Mouse (Mus musculus) spleen, adult 2 months (tissue): ENCODE measurements around the gene Cacna1e. TPM values are rescaled to one million over a fixed set of nuclear protein-coding genes. Genes with fewer than 3 reads are reported as not detected.

Experiments used
- DNase-seq, 2 experiments: peaks; one replicate each; pipeline versions ENCODE4 v3.0.0 to v3.0.0-alpha.2; 2012 to 2021; ENCODE audit warnings: low spot score in 2 of 2, low read depth in 1 of 2
- H3K27ac ChIP-seq: fragments of 200-500 bp; 2 replicates; pipeline ENCODE4 v1.5.1; 2012; ENCODE audit warnings: low read length, inconsistent platforms; ENCODE audit not compliant: insufficient read depth
- H3K27me3 ChIP-seq: fragments of 200-500 bp; 2 replicates; pipeline ENCODE4 v1.6.1; 2012; ENCODE audit warnings: mild to moderate bottlenecking, moderate library complexity, low read length, inconsistent platforms; ENCODE audit not compliant: control insufficient read depth, insufficient read depth
- H3K36me3 ChIP-seq: fragments of 200-500 bp; 2 replicates; pipeline ENCODE4 v1.6.1; 2012; ENCODE audit warnings: mild to moderate bottlenecking, low read length, inconsistent platforms; ENCODE audit not compliant: control insufficient read depth, insufficient read depth
- H3K4me1 ChIP-seq: fragments of 200-500 bp; 2 replicates; pipeline ENCODE4 v1.6.1; 2011; ENCODE audit warnings: inconsistent platforms; ENCODE audit not compliant: control insufficient read depth, insufficient read depth, insufficient read length
- H3K4me3 ChIP-seq: fragments of 200-500 bp; 2 replicates; pipeline ENCODE4 v1.5.1; 2011; ENCODE audit warnings: mild to moderate bottlenecking, inconsistent platforms; ENCODE audit not compliant: insufficient read depth, insufficient read length; ENCODE audit errors: extremely low read depth
- CTCF ChIP-seq: fragments of 200-500 bp; IDR thresholded peaks from 2 replicates; pipeline ENCODE4 v1.5.1; 2011; ENCODE audit warnings: mild to moderate bottlenecking, inconsistent platforms; ENCODE audit not compliant: insufficient read depth, insufficient read length, insufficient replicate concordance; ENCODE audit errors: extremely low read depth
- POLR2A ChIP-seq: fragments of 200-500 bp; IDR thresholded peaks from 2 replicates; pipeline ENCODE4 v1.6.1; 2011; ENCODE audit warnings: low read depth, low read length, inconsistent platforms
- WGBS: fragments of 180-500 bp; shearing (Covaris S2); methylation state at CpG from one replicate; pipeline ENCODE4 v1.1.7; 2018; 5-methylcytosine and 5-hydroxymethylcytosine counted together
- polyA plus RNA-seq: library from polyadenylated mRNA; depleted of rRNA; stranded (reverse); fragments of >200 nt; gene quantifications from 2 replicates; pipeline ENCODE4 v1.2.3, GENCODE M21; 2012

The Cacna1e gene
- polyA plus RNA-seq, 1 experiment: 7.0 TPM

- DNase-seq: no peak
- H3K4me1 ChIP-seq: no peaks in the 10 kb centered on the region
- H3K27me3 ChIP-seq: no peaks in the 10 kb centered on the region
- no peak overlapping the region for H3K4me3 ChIP-seq
- H3K36me3 ChIP-seq: peaks cover 2% of the 10 kb centered on the region; the same call in 1 of the 2 replicates
- H3K27ac ChIP-seq: no peak overlapping the region
- TF ChIP-seq CTCF (no peak), POLR2A (no peak)
- WGBS: 89% methylated on average over 3 of the region's 3 CpGs
These were observed 417.0 kb downstream of the Cacna1e start for GRCm38 (mm10) chr1:154467265-154467664.

- no peak overlapping the region for H3K4me3 ChIP-seq
- WGBS: 79% methylated on average over 5 of the region's 5 CpGs
- H3K4me1 ChIP-seq: no peaks in the 10 kb centered on the region
- no peaks in the 10 kb centered on the region for H3K36me3 ChIP-seq
- H3K27ac ChIP-seq: no peak overlapping the region
- no peaks in the 10 kb centered on the region for H3K27me3 ChIP-seq
- DNase-seq: no peak
- TF ChIP-seq CTCF (no peak), POLR2A (no peak)
These were observed 422.8 kb downstream of the Cacna1e start for GRCm38 (mm10) chr1:154461521-154461920.

DNA sequence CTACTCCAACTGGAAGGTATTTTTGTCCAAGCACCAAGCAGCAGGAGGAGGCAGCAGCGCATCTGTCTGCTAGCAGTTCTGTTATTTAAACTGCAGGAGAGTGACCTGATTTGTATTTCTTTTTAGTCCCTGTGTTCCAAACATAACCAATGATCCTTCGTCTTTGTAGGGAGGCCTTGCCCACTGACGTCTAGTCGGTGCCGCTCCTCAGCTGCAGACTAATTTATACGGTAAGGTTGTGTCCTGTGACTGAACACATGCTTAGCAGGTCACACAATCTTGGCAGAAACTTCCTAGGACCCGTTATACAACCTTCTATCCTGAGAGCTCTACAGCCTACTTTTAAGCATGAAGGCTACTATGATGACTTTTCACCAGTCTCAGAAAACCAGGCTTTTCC is 424.2 kb downstream of the Cacna1e start:
- TF ChIP-seq CTCF (no peak), POLR2A (no peak)
- Histone ChIP-seq H3K27me3 (no peaks in the 10 kb centered on the region), H3K36me3 (no peaks in the 10 kb centered on the region), H3K4me3 (no peak overlapping the region), H3K27ac (no peak overlapping the region), H3K4me1 (no peaks in the 10 kb centered on the region)
- 89% methylated on average over 7 of the region's 7 CpGs for WGBS
- no peak for DNase-seq

GRCm38 (mm10) chr1:154458601-154459000 is 425.7 kb downstream of the Cacna1e start:
- Histone ChIP-seq H3K4me3 (no peak overlapping the region), H3K27me3 (no peaks in the 10 kb centered on the region), H3K4me1 (no peaks in the 10 kb centered on the region), H3K27ac (no peak overlapping the region), H3K36me3 (no peaks in the 10 kb centered on the region)
- TF ChIP-seq POLR2A: no peak
- no peak for TF ChIP-seq CTCF
- no peak for DNase-seq
- 75% methylated on average over 2 of the region's 2 CpGs for WGBS

DNA sequence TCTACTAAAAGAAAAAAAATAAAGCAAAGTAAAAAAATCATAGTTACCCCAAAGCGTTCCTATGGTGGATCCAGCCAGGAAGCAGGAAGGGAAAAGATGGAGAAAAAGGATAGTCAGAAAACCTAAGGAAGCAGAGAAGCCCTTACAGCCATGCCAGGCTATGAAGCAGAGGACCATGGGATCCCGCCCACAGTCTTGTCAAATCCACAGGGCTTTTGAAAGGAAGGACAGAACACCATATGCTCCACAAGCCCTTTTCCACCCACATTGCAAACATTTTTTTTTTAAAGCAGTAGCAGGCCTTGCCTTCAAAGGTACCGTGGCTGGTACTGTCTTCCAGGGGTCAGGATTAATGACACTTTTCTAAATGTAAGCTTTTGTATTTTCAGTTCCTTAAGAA is 433.5 kb downstream of the Cacna1e start:
- no peak for TF ChIP-seq POLR2A
- TF ChIP-seq CTCF: no peak
- no peaks in the 10 kb centered on the region; the same call in 1 of the 2 replicates for H3K36me3 ChIP-seq

GRCm38 (mm10) chr1:154446456-154446855 is 437.8 kb downstream of the Cacna1e start:
- Histone ChIP-seq H3K4me3 (no peak overlapping the region), H3K27me3 (no peaks in the 10 kb centered on the region), H3K4me1 (no peaks in the 10 kb centered on the region), H3K27ac (no peak overlapping the region), H3K36me3 (no peaks in the 10 kb centered on the region; the same call in 1 of the 2 replicates)
- WGBS: 83% methylated on average over 3 of the region's 3 CpGs
- DNase-seq: no peak
- TF ChIP-seq POLR2A (no peak), CTCF (no peak)

More for the DNA sequence above, 433.5 kb downstream of the Cacna1e start:
- no peak for DNase-seq
- Histone ChIP-seq H3K4me3 (no peak overlapping the region), H3K27ac (no peak overlapping the region), H3K27me3 (no peaks in the 10 kb centered on the region), H3K4me1 (no peaks in the 10 kb centered on the region)
- 85% methylated on average over 3 of the region's 3 CpGs for WGBS

- Histone ChIP-seq H3K36me3 (no peaks in the 10 kb centered on the region; the same call in 1 of the 2 replicates), H3K27ac (no peak overlapping the region), H3K4me1 (no peaks in the 10 kb centered on the region), H3K27me3 (no peaks in the 10 kb centered on the region), H3K4me3 (no peak overlapping the region)
- no peak for DNase-seq
- TF ChIP-seq CTCF (no peak), POLR2A (no peak)
- WGBS: 86% methylated on average over 1 of the region's 1 CpGs
These were observed 450.8 kb downstream of the Cacna1e start for GRCm38 (mm10) chr1:154433520-154433919.

DNA sequence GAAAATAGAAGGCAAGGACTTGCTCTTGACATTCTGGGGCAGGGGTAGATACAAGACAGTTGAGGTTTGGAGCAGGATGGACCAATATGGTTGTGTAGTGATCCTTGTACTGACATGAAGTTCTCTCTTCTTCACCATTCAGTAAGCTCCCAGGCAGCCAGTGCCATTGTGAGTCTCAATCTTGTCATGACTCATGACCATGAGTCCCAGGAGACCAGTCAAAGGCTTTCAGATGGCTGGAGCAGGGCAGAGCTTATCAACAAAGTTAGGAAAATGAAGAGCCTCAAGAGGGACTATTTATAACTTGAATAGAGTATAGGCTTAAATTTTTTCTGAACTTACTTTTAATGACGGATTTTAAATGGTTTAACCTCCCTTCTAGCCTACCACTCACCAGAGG is 451.2 kb downstream of the Cacna1e start:
- DNase-seq: no peak
- Histone ChIP-seq H3K27ac (no peak overlapping the region), H3K4me1 (no peaks in the 10 kb centered on the region), H3K27me3 (no peaks in the 10 kb centered on the region), H3K36me3 (no peaks in the 10 kb centered on the region; the same call in 1 of the 2 replicates), H3K4me3 (no peak overlapping the region)
- TF ChIP-seq CTCF (no peak), POLR2A (no peak)
- 73% methylated on average over 1 of the region's 1 CpGs for WGBS
